Mouse (Mus musculus) C2C12 (cell line): ENCODE measurements around the gene Plekha6.

ENCODE experiments used
- CTCF ChIP-seq: IDR thresholded peaks from one replicate; pipeline ENCODE4 v1.5.1; 2011; ENCODE audit not compliant: control insufficient read depth, insufficient read depth, insufficient read length
- MAX ChIP-seq: IDR thresholded peaks from one replicate; pipeline ENCODE4 v1.6.1; 2011; ENCODE audit warnings: mild to moderate bottlenecking, control low read depth
- MYOD1 ChIP-seq: IDR thresholded peaks from one replicate; pipeline ENCODE4 v1.6.1; 2011; ENCODE audit warnings: low read depth; ENCODE audit not compliant: control insufficient read depth, insufficient read length
- MYOG ChIP-seq: IDR thresholded peaks from one replicate; pipeline ENCODE4 v1.6.1; 2011; ENCODE audit not compliant: control insufficient read depth, insufficient read length; ENCODE audit errors: extremely low read depth
- USF1 ChIP-seq: IDR thresholded peaks from one replicate; pipeline ENCODE4 v1.6.1; 2011; ENCODE audit warnings: low read depth, mild to moderate bottlenecking, control low read depth, moderate library complexity

- TF ChIP-seq MYOG (no peak), CTCF (no peak), MAX (no peak), MYOD1 (no peak), USF1 (no peak)
Observed at GRCm38 (mm10) chr1:133201499-133201898, 37.5 kb downstream of the Plekha6 start.
